Mouse (Mus musculus): ENCODE measurements at regions not wholly inside any gene's neighbourhood (a gene's known extent, or its start where the extent isn't known, plus 50 kb on each side); places are given as distances from the start of the nearest gene placed in this dataset.
"Not testable (repeated sequence)": the region's sequence is repeated elsewhere in the genome, so short reads cannot be mapped to it uniquely, and the experiment has no call there.

DNA sequence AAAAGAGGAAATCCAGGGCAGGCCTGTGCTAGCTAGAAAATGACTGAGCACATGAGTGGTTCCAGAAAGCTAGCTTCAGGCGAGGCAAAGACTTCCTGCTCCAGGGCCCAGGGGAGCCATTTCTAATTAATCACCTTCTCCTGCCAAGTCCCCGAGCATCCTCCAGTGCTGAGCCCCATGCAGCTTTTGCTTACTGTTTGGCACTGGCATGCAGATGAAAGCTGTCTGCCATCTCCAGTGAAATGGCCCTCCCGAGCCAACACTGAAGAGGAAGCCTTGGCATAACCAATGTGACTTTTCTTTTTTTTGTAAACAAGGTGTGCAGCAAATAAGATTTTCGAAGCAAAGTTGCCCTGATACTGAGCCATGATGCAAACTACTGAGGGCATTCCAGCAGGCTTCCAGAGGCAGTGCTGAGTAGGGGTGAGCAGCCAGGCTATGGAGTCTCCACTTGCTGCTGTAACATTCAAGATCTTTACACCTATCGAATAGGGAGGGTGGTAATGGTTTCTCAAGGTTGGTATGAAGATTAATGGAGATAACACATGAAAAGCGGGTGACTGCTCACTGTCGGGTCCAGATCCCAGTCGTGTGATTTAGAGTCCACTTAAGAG is 125.4 kb upstream of the Immp2l start:
- peak; percentile 26 for DNase-seq (ENCODE audit: low spot score)

GRCm38 (mm10) chr12:40905650-40906338 is 118.1 kb upstream of the Immp2l start:
- no peak for DNase-seq (ENCODE audit: low spot score)

- no peak for DNase-seq (ENCODE audit: low spot score)
Measured at GRCm38 (mm10) chr12:40906807-40907206, 117.1 kb upstream of the Immp2l start.

- DNase-seq (ENCODE audit: low spot score) = no peak
Measured at GRCm38 (mm10) chr12:40908809-40909795, 114.8 kb upstream of the Immp2l start.

DNA sequence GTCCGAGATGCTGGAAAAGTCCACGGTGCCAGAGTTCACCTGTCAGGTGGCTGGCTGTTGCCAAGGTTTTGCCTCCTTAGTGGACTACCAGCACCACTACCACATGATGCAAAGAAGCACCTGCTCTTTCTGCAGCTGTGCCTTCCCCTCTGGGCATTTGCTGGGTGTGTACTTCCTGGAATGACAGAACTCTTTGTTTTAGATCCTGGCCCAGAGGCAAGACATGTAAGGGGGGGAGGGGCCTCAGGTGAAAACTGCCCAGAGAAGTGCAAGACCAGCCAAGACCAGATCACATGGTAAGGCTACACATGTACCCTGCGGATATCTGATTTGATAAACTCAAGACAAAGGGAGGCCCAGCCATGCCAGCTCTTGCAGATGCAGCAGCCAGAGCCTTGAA is 106.4 kb upstream of the Immp2l start:
- no peak for DNase-seq (ENCODE audit: low spot score)

DNA sequence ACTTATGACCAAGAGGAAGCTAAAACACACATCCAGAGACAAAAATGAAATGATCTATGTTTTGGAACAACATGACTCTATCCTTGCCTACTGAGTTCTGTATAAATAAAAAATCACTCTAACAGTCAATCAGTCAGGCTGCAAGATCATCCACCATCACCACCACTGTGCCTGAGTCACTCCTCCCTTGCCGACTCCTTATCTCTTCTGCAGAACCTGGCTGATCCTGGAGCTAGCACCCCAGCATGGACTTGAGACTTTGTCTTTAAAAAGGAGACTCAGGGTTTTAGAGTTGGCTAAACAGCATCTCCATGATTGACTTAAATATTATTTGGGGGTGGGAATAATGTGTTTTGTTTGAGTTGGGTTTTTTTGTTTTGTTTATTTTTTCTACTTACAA is 101.9 kb upstream of the Immp2l start:
- no peak for DNase-seq (ENCODE audit: low spot score)

DNA sequence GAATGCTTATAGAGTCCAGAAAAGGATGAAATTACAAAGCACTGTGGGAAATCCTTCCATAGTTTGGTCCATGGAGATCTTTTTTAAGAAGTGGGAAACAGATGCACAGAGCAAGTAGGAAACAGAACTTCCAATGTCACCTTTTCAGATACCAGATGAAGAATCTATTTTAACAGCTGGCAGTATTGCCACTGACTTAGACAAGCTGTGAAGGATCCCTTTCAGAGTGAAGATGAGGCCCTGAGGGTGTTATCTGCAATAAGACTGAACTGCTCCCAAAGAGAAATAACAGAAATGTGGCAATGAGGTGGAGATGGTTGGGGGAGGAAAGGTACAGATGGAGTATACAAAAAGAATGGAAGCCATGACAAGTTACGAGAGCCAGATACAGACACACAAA is 97.2 kb upstream of the Immp2l start:
- no peak for DNase-seq (ENCODE audit: low spot score)

GRCm38 (mm10) chr12:40929409-40929808 is 94.5 kb upstream of the Immp2l start:
- DNase-seq (ENCODE audit: low spot score) = not testable (repeated sequence)

- no peak for DNase-seq (ENCODE audit: low spot score)
Measured at GRCm38 (mm10) chr12:40935098-40935759, 88.7 kb upstream of the Immp2l start.

GRCm38 (mm10) chr12:40937037-40937436 is 86.9 kb upstream of the Immp2l start:
- no peak for DNase-seq (ENCODE audit: low spot score)

DNA sequence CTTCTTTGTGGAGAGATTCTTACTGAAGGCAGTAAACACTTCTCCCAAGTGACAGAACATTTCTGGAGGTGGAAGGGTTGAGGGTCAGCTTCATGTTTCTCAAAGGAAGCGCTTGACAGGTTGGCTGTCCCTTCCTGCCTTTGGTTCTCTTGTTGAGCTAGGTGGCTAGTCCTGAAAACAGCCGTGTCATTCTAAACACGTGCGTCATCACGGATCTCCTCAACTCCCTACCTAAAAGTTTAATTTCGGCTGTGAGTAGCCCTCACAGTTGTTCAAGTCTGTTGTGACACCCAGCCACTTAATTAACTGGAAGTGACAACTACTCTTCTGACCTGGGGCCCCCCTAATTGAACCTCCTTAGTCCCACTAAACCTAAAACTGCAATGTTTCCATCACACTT is 77.0 kb upstream of the Immp2l start:
- no peak for DNase-seq (ENCODE audit: low spot score)

DNA sequence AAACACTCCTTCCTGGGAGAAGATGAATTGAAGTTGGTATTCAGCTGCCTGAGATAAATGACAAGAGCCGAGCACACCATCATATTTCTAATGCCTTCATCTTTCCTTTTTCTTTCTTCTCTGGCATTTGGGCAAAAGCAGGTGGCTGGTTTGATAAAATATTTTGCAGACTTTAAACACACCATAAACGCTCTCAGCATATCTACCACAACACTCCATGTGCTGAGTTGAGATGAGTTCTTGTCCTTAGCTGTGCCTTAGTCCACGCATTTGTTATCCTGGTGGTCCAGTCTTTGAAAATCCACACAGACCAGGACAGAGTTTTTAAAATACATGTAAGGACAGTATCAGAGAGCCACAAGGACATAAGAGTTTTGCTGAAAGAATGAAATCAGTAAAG is 74.3 kb upstream of the Immp2l start:
- no peak for DNase-seq (ENCODE audit: low spot score)

- DNase-seq (ENCODE audit: low spot score) = no peak
Measured at GRCm38 (mm10) chr12:40958536-40958935, 65.4 kb upstream of the Immp2l start.

- no peak for DNase-seq (ENCODE audit: low spot score)
Measured at GRCm38 (mm10) chr12:40964996-40965395, 58.9 kb upstream of the Immp2l start.

DNA sequence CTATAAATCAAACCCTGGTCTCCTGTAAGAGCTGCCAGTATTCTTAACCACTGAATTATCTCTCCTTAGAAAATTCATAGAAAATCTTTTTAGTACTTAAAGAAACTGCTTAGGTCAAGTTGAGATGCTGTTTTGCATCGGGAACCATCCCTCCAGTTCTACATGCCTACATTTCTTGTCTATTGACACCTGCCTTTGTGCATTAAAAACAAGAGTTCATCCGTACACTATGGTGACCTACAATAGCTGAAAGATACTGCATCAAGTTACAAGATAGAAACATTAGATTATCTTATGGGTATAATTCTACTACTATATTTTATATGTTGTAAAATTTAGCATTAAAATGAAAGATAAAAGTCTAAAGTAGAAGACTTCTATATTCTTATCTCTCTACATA is 57.6 kb upstream of the Immp2l start:
- DNase-seq (ENCODE audit: low spot score) = no peak

- not testable (repeated sequence) for DNase-seq (ENCODE audit: low spot score)
Measured at GRCm38 (mm10) chr12:40966723-40967122, 57.2 kb upstream of the Immp2l start.

DNA sequence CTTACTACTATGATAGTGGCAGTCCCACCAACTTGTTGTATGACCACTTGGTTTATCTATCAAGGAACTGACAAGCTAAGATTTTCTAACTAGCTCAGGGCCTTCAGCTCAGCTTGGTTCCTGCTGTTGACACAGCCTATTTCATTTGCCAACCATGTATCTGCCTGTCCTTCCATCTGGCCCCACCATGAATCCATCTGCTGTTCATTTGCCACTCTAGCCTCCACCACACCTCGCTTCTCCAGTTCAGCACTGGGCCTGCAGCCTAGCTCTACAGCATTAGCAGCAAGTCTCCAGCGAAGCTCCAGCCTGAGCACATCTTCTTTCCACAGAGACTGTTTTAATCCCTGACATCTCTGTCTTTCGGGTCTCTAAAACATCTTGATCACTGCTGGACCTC is 51.0 kb upstream of the Immp2l start:
- no peak for DNase-seq (ENCODE audit: low spot score)

Data from retina, embryonic 14.5 days (tissue).